Mouse (Mus musculus) central nervous system, embryonic 14 days (tissue): ENCODE measurements around the gene Elk1. TPM values are rescaled to one million over a fixed set of nuclear protein-coding genes. Genes with fewer than 3 reads are reported as not detected.

ENCODE experiments used
- polyA plus RNA-seq: library from polyadenylated mRNA; depleted of rRNA; stranded (reverse); fragments of >200 nt; gene quantifications from 2 replicates; pipeline ENCODE4 v1.2.3, GENCODE M21; 2012; rRNA removed

Elk1 gene
- polyA plus RNA-seq = 31.3 and 33.5 TPM in 2 replicates

GRCm38 (mm10) chrX:20950191-20950880 is at the start of gene Elk1:
Elk1 (minus strand) TSS chrX:20950608.

DNA sequence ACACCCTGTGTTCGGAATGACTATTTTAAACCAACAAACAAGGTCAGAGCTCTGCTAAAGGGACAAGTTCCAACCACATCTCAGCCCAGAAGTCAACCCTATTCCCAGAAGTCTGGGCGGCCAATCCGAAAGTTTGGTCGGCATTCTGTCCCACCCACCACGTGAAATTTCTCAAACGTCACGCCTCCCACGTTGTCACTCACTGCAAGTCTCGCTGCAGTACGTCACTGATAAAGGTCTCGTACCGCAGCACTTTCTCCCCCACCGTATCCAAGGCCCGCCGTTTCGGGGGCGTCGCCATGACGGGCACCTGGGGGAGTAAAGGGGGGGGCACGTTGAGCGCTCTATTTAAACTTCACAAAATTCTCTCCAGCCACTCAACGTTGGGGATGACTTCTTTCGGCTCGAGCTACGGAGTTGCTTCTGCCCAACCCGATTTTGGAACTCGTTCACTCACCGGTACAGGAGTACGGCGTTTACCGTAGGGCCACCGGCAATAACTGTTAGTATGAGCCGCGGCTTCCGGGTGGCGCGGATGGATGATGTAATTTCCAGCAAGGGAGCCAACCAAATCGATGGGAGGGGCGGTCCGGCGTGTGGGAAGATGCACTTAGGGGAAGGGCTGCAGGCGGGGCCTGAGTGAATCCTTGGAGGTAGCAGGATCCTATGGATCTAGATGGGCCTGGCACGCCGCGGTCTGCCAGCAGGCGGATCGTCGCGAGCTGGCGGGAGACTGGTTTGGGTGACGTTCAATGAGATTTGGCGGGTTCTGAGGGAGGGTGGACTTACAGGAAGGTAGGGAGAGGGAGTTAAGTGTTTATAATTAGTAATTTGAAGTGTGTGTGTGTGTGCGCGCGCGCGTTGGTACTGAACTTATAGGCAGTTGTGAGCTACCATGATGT is 11.3 kb upstream of the Elk1 start, which contains the start of gene Uxt:
TSS of gene Uxt (minus strand) at position 541 of the 902 bp plus-strand sequence.

GRCm38 (mm10) chrX:20931364-20931763 is 19.0 kb downstream of the Elk1 start, which contains the start of gene Cfp:
Cfp (minus strand) TSS chrX:20931555.

GRCm38 (mm10) chrX:20920844-20921364 is 29.5 kb downstream of the Elk1 start, which contains the start of gene Syn1:
Syn1 (minus strand) TSS chrX:20921004.

Other genes with a start within 250 kb of the Elk1 start
- 106 and 108 TPM in 2 replicates for gene Usp11, start 246.7 kb downstream of the Elk1 start, polyA plus RNA-seq
- 233 and 244 TPM in 2 replicates for gene Araf, start 152.8 kb downstream of the Elk1 start, polyA plus RNA-seq
- 9.7 and 18.0 TPM in 2 replicates for gene Timp1, start 80.4 kb downstream of the Elk1 start, polyA plus RNA-seq
- gene Syn1, start 29.6 kb downstream of the Elk1 start, polyA plus RNA-seq = 39.7 and 42.0 TPM in 2 replicates
- 28.2 and 30.7 TPM in 2 replicates for gene Cfp, start 19.1 kb downstream of the Elk1 start, polyA plus RNA-seq
- 25.9 and 28.9 TPM in 2 replicates for gene Uxt, start 11.4 kb upstream of the Elk1 start, polyA plus RNA-seq
- 8.7 and 10.7 TPM in 2 replicates for gene Zfp182, start 111.7 kb upstream of the Elk1 start, polyA plus RNA-seq
- 0.10 TPM in 1 of 2 replicates, not detected in the other for gene Spaca5, start 117.8 kb upstream of the Elk1 start, polyA plus RNA-seq
- 1.3 and 1.5 TPM in 2 replicates for gene Zfp300, start 138.9 kb upstream of the Elk1 start, polyA plus RNA-seq
- not detected in 2 replicates for gene Ssxa1, start 165.2 kb upstream of the Elk1 start, polyA plus RNA-seq
- not detected in 2 replicates for gene Gm21876, start 225.0 kb upstream of the Elk1 start, polyA plus RNA-seq